27 mouse cellular contexts compared by ENCODE assay signal in genomic region chr6:61078559-61078958, GRCm38 (mm10).
"Had no signal": no experiment of that assay in that cellular context is flagged by ENCODE, and none has a peak within 500 bp of the region (broad histone marks: within the 10 kb centered on the region; RNA-seq: fewer than 3 reads in every experiment).

No protein-coding gene starts in this region.

- H3K9ac ChIP-seq: embryonic facial prominence, embryonic 12.5 days; embryonic facial prominence, embryonic 13.5 days; embryonic facial prominence, embryonic 15.5 days; forebrain, embryonic 12.5 days; forebrain, embryonic 13.5 days; forebrain, embryonic 15.5 days; forebrain, postnatal 0 days had no signal

- H3K9me3 ChIP-seq: embryonic facial prominence, embryonic 10.5 days; embryonic facial prominence, embryonic 12.5 days; embryonic facial prominence, embryonic 13.5 days; embryonic facial prominence, embryonic 15.5 days; forebrain, embryonic 10.5 days; forebrain, embryonic 12.5 days; forebrain, embryonic 13.5 days; forebrain, embryonic 15.5 days had no signal

- ATAC-seq: forebrain, embryonic 13.5 days; forebrain, embryonic 14.5 days; forebrain, embryonic 15.5 days; forebrain, embryonic 16.5 days; forebrain, postnatal 0 days had no signal

- H3K4me1 ChIP-seq: embryonic facial prominence, embryonic 12.5 days; embryonic facial prominence, embryonic 13.5 days; embryonic facial prominence, embryonic 15.5 days had no signal

- DNase-seq: cerebellum, adult 8-10 months; cerebellum, adult 9-10 months; cerebellum, adult 9-11 months; cerebellum, postnatal 10 days; cerebellum, postnatal 14 days; cerebellum, postnatal 25 days; cerebellum, postnatal 36 days; embryo, embryonic 11 days; forebrain, postnatal 0 days; gastrocnemius, postnatal 10 days; gastrocnemius, postnatal 14 days; gastrocnemius, postnatal 25 days; gastrocnemius, postnatal 36 days; heart, adult 11 months; heart, adult 18-20 months; heart, adult 2 months had no signal

- H3K4me3 ChIP-seq: embryonic facial prominence, embryonic 10.5 days; embryonic facial prominence, embryonic 12.5 days; embryonic facial prominence, embryonic 13.5 days; embryonic facial prominence, embryonic 15.5 days; erythroblast, embryonic 14.5 days; forebrain, embryonic 10.5 days; forebrain, embryonic 12.5 days; forebrain, embryonic 13.5 days; forebrain, embryonic 15.5 days; heart, adult 2 months had no signal

- H3K36me3 ChIP-seq: embryonic facial prominence, embryonic 10.5 days; embryonic facial prominence, embryonic 12.5 days; embryonic facial prominence, embryonic 13.5 days; embryonic facial prominence, embryonic 15.5 days; forebrain, embryonic 10.5 days; forebrain, embryonic 12.5 days; forebrain, embryonic 15.5 days had no signal

- H3K27ac ChIP-seq: embryonic facial prominence, embryonic 10.5 days; embryonic facial prominence, embryonic 12.5 days; embryonic facial prominence, embryonic 13.5 days; embryonic facial prominence, embryonic 15.5 days; forebrain, embryonic 10.5 days; forebrain, embryonic 12.5 days; forebrain, embryonic 13.5 days; forebrain, embryonic 15.5 days; heart, adult 2 months had no signal

- H3K4me2 ChIP-seq: embryonic facial prominence, embryonic 12.5 days; embryonic facial prominence, embryonic 13.5 days; embryonic facial prominence, embryonic 15.5 days; forebrain, embryonic 12.5 days; forebrain, embryonic 13.5 days; forebrain, embryonic 15.5 days had no signal

- H3K27me3 ChIP-seq: embryonic facial prominence, embryonic 12.5 days; embryonic facial prominence, embryonic 13.5 days; embryonic facial prominence, embryonic 15.5 days; forebrain, embryonic 12.5 days; forebrain, embryonic 13.5 days; forebrain, embryonic 15.5 days had no signal
